Mouse (Mus musculus): ENCODE data around the gene Gorasp1. TPM values are rescaled to one million over a fixed set of nuclear protein-coding genes. Genes with fewer than 3 reads are reported as not detected.

Gorasp1 gene
- polyA plus RNA-seq, 1 experiment: 0.49 TPM

DNA sequence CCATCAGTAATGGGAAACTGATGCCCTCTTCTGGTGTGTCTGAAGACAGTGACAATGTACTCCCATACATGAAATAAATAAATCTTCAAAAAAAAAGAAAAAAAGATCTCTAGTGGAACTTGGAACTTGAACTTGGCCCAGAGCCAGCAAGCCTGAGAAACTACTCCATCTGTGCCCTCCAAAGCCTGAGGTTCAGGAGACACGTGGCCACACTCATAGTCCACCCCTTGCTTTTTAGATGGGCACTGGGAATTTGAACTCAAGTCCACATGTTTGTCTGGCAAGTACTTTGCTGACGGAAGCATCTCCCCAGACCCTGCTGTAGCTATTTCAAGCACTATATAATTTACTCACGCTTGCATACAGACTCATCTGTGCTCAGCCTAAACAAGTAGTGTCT lies 27.8 kb upstream of the Gorasp1 start:
- H3K4me1 ChIP-seq (ENCODE audit: control insufficient read depth): peaks cover 8% of the 10 kb centered on the region
- no peaks in the 10 kb centered on the region for H3K9me3 ChIP-seq (ENCODE audit: control insufficient read depth, low read length)
- no peak overlapping the region for H3K4me3 ChIP-seq (replicated peaks)
- H3K27me3 ChIP-seq (ENCODE audit: control insufficient read depth): no peaks in the 10 kb centered on the region
- no peaks in the 10 kb centered on the region for H3K36me3 ChIP-seq (ENCODE audit: control insufficient read depth)
- TF ChIP-seq GATA1 (IDR thresholded peaks at IDR 0.05; ENCODE audit: low read length) (no peak), TAL1 (IDR thresholded peaks at IDR 0.05; ENCODE audit: low read length) (no peak)

DNA sequence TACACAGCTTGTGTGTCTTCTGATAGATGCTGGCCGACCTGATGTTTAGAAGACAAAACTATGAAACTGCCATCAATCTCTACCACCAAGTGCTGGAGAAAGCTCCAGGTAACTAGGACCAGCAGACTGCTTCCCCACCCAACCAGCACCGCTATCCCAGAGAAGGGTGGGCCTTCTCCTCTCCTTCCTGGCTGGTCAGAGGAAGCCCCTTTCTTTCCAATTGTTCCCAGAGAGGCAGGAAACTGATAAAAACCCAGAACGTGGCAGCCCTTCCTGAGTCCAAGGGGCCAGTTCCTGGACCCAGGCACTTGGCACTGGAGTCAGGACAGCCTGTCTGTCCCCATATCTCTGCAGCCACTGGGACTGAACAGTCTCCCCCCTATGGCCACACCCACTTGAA lies 26.8 kb upstream of the Gorasp1 start:
- no peaks in the 10 kb centered on the region for H3K36me3 ChIP-seq (ENCODE audit: control insufficient read depth)
- H3K27me3 ChIP-seq (ENCODE audit: control insufficient read depth): no peaks in the 10 kb centered on the region
- TF ChIP-seq TAL1 (IDR thresholded peaks at IDR 0.05; ENCODE audit: low read length): no peak
- no peak for TF ChIP-seq GATA1 (IDR thresholded peaks at IDR 0.05; ENCODE audit: low read length)
- peaks cover 8% of the 10 kb centered on the region for H3K4me1 ChIP-seq (ENCODE audit: control insufficient read depth)
- no peak overlapping the region for H3K4me3 ChIP-seq (replicated peaks)
- H3K9me3 ChIP-seq (ENCODE audit: control insufficient read depth, low read length): no peaks in the 10 kb centered on the region

DNA sequence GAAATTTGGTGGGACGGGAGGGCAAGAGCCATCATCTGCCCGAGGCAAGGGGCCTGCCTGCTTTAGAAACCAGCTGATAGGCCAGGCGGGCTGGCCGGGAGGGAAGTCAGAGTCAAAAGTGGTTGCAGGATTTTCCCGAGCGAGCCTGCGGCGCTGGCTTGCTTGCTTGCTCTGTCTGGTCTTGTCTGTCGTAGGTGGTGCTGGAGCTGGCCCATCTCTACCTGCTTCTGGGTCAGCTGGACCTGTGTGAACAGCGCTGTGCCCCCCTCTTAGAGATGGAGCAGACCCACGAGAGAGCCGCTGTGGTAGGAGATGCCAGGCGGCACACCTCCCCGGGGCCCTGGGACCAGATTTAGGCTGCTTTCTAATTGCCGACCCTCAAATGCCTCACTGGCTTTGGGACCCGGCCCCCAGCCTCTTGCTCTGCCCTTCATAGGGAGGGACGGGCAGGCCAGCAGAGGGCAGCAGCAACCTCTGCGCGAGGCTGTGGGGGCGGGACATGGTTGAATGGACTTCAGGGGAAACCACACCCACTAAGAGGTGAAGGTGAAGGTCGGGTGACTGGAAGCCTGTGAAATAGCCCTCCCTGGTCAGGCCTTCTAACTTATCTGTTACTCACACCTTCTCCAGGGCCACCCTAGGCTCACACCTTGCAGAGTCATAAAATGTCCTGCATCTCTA lies 25.8 kb upstream of the Gorasp1 start:
- no peaks in the 10 kb centered on the region for H3K9me3 ChIP-seq (ENCODE audit: control insufficient read depth, low read length)
- H3K27me3 ChIP-seq (ENCODE audit: control insufficient read depth): no peaks in the 10 kb centered on the region
- H3K4me3 ChIP-seq (replicated peaks): no peak overlapping the region
- TF ChIP-seq GATA1 (IDR thresholded peaks at IDR 0.05; ENCODE audit: low read length) (no peak), TAL1 (IDR thresholded peaks at IDR 0.05; ENCODE audit: low read length) (no peak)
- no peaks in the 10 kb centered on the region for H3K36me3 ChIP-seq (ENCODE audit: control insufficient read depth)
- H3K4me1 ChIP-seq (ENCODE audit: control insufficient read depth): peaks cover 8% of the 10 kb centered on the region

DNA sequence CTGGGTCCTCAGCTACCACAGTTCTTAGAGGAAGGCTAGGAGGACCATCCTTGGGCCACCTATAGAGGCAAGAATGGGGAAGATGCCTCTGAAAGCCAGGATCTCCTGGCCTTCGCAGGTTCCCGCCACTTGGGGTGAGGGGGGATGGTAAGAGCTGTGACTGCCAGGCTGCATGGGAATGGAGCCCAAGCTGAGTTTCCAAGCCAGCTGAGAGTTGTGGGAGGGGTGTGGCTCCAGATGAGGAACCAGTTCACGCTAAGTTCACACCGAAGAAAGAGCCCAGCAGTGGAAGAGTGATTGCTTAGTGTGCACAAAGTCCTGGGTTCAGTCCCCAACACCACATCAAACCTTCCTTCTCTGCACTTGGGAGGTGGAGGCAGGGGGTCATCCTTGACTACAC lies 24.9 kb upstream of the Gorasp1 start:
- no peak for TF ChIP-seq GATA1 (IDR thresholded peaks at IDR 0.05; ENCODE audit: low read length)
- no peak for TF ChIP-seq TAL1 (IDR thresholded peaks at IDR 0.05; ENCODE audit: low read length)
- H3K36me3 ChIP-seq (ENCODE audit: control insufficient read depth): no peaks in the 10 kb centered on the region
- H3K4me1 ChIP-seq (ENCODE audit: control insufficient read depth): peaks cover 8% of the 10 kb centered on the region
- no peaks in the 10 kb centered on the region for H3K9me3 ChIP-seq (ENCODE audit: control insufficient read depth, low read length)
- no peak overlapping the region for H3K4me3 ChIP-seq (replicated peaks)
- no peaks in the 10 kb centered on the region for H3K27me3 ChIP-seq (ENCODE audit: control insufficient read depth)

DNA sequence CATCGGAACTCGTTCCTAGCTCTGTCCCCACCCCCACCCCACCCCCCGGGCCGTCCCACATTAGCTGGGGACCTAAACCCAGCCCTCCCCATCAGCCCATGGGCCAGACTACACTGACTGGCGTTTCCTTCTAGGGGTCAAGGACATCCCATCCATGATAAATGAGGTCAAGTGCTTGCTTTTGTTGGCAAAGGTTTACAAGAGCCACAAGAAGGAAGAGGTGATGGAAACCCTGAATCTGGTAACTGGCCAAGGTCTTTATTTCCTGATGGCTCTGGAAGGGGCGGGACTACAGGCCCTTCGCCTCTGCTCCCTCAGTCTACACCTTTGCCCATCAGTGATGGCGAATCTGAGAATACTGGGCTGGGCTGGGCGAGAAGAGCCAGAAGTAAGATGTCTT lies 21.5 kb upstream of the Gorasp1 start:
- Histone ChIP-seq H3K27me3 (ENCODE audit: control insufficient read depth) (no peaks in the 10 kb centered on the region), H3K9me3 (ENCODE audit: control insufficient read depth, low read length) (no peaks in the 10 kb centered on the region), H3K36me3 (ENCODE audit: control insufficient read depth) (no peaks in the 10 kb centered on the region), H3K4me3 (replicated peaks) (no peak overlapping the region), H3K4me1 (ENCODE audit: control insufficient read depth) (peaks cover 3% of the 10 kb centered on the region)
- no peak for TF ChIP-seq TAL1 (IDR thresholded peaks at IDR 0.05; ENCODE audit: low read length)
- TF ChIP-seq GATA1 (IDR thresholded peaks at IDR 0.05; ENCODE audit: low read length): no peak

DNA sequence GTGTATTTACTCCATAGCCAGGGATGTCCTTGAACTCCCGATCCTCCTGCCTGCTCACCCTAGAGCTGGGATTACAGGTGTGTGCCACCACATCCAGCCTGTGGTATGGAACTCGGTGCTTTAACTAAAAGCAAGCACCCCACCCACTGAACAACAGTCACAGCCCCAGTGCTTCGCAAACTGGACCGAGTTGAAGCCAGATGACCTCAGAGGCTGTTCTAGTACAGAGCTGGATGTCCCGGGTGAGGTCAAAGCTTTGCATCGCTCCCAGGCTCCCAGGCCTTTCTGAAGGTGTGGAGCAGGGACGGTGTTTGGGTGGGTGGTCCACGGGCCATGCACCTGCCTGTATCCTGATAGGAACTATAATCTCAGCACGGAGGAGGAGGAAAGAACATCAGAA lies 14.0 kb upstream of the Gorasp1 start:
- H3K9me3 ChIP-seq (ENCODE audit: control insufficient read depth, low read length): no peaks in the 10 kb centered on the region
- TF ChIP-seq TAL1 (IDR thresholded peaks at IDR 0.05; ENCODE audit: low read length): no peak
- TF ChIP-seq GATA1 (IDR thresholded peaks at IDR 0.05; ENCODE audit: low read length): no peak
- H3K36me3 ChIP-seq (ENCODE audit: control insufficient read depth): no peaks in the 10 kb centered on the region
- no peaks in the 10 kb centered on the region for H3K4me1 ChIP-seq (ENCODE audit: control insufficient read depth)
- H3K4me3 ChIP-seq (replicated peaks): no peak overlapping the region
- H3K27me3 ChIP-seq (ENCODE audit: control insufficient read depth): no peaks in the 10 kb centered on the region

DNA sequence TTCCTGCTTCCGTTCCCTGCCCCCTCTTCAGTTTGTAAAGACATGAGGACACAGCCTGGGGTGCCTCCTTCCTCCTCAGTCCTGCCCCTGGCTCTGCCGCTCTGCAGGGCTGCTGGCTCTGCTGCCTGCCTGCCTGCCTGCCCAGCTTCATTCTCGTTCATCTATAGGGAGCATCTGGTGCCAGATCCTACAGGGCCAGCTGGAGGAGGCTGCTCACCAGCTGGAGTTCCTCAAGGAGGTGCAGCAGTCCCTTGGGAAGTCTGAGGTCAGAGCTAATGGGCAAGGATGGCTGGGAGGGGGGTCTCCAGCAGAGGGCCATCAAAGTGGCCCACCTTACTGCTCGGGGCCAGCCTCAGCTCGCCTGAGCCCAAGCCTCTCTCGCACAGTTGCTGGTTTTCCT lies 13.1 kb upstream of the Gorasp1 start:
- H3K27me3 ChIP-seq (ENCODE audit: control insufficient read depth): no peaks in the 10 kb centered on the region
- no peaks in the 10 kb centered on the region for H3K4me1 ChIP-seq (ENCODE audit: control insufficient read depth)
- no peak overlapping the region for H3K4me3 ChIP-seq (replicated peaks)
- H3K36me3 ChIP-seq (ENCODE audit: control insufficient read depth): no peaks in the 10 kb centered on the region
- TF ChIP-seq TAL1 (IDR thresholded peaks at IDR 0.05; ENCODE audit: low read length) (no peak), GATA1 (IDR thresholded peaks at IDR 0.05; ENCODE audit: low read length) (no peak)
- H3K9me3 ChIP-seq (ENCODE audit: control insufficient read depth, low read length): no peaks in the 10 kb centered on the region

DNA sequence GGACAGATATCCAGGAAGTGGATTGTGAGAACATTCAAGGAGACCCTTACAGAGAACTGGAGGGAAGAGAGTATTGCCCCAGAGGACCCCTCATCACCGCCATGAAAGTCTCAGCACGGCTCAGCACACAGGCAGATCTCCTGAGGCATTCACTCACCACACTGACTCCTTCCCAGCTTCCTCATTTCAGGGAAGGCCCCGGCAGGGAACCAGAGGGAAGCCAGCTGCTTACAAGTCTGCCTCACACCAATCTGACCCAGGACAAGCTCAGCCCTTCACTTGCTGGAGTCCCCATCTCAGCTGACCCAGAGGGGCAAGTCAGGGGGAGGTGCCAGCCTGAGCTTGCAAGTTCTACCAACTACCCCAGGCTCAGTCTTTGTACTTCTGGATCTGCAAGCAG lies 11.4 kb upstream of the Gorasp1 start:
- Histone ChIP-seq H3K9me3 (ENCODE audit: control insufficient read depth, low read length) (no peaks in the 10 kb centered on the region), H3K36me3 (ENCODE audit: control insufficient read depth) (no peaks in the 10 kb centered on the region), H3K4me1 (ENCODE audit: control insufficient read depth) (no peaks in the 10 kb centered on the region), H3K4me3 (replicated peaks) (no peak overlapping the region), H3K27me3 (ENCODE audit: control insufficient read depth) (no peaks in the 10 kb centered on the region)
- no peak for TF ChIP-seq TAL1 (IDR thresholded peaks at IDR 0.05; ENCODE audit: low read length)
- no peak for TF ChIP-seq GATA1 (IDR thresholded peaks at IDR 0.05; ENCODE audit: low read length)

DNA sequence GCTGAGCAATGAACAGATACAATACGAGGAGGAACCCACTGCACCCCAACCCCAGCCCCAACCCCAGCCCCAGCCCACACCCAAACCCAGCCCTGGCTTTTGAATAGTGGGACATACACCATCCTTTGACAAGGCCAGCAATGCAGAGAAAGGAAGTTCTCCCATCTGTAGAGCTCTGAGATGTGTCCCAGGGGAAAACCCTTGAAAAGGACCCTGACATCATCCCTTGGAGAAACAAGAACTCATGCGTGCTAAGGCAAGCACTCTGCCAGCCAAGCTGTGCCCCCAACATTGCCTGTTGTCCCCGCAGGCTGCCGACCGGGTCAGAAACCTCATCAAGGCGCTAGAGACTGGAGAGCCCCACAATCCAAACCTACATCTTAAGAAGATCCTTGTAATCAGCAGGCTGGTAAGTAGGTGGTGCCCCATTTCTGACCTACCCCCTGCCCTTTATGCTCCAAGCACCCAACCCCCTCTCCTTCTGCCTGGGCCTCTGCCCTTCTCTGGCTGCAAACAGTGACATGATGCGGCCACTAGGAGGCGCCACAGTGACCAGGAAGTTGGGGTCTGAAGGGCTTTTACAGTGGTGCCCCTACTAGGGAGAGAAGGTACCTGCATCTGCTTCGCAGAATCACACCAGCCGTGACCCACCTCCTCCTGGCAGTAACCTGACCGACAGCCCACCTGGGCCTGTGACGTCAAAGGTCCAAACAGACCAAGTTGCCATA lies 8.0 kb upstream of the Gorasp1 start:
- TF ChIP-seq TAL1 (IDR thresholded peaks at IDR 0.05; ENCODE audit: low read length): no peak
- no peak for TF ChIP-seq GATA1 (IDR thresholded peaks at IDR 0.05; ENCODE audit: low read length)
- Histone ChIP-seq H3K27me3 (ENCODE audit: control insufficient read depth) (no peaks in the 10 kb centered on the region), H3K36me3 (ENCODE audit: control insufficient read depth) (no peaks in the 10 kb centered on the region), H3K4me3 (replicated peaks) (no peak overlapping the region), H3K9me3 (ENCODE audit: control insufficient read depth, low read length) (no peaks in the 10 kb centered on the region), H3K4me1 (ENCODE audit: control insufficient read depth) (no peaks in the 10 kb centered on the region; the same call in 1 of the 2 replicates)

Measured in erythroblast, embryonic 14.5 days (primary cell).